Mouse (Mus musculus): ENCODE measurements around the gene Chaf1a. TPM values are rescaled to one million over a fixed set of nuclear protein-coding genes. Genes with fewer than 3 reads are reported as not detected.

Chaf1a gene
- total and polyA plus RNA-seq, 2 experiments from 2014 or later, result 4.6 to 5.9 TPM

DNA sequence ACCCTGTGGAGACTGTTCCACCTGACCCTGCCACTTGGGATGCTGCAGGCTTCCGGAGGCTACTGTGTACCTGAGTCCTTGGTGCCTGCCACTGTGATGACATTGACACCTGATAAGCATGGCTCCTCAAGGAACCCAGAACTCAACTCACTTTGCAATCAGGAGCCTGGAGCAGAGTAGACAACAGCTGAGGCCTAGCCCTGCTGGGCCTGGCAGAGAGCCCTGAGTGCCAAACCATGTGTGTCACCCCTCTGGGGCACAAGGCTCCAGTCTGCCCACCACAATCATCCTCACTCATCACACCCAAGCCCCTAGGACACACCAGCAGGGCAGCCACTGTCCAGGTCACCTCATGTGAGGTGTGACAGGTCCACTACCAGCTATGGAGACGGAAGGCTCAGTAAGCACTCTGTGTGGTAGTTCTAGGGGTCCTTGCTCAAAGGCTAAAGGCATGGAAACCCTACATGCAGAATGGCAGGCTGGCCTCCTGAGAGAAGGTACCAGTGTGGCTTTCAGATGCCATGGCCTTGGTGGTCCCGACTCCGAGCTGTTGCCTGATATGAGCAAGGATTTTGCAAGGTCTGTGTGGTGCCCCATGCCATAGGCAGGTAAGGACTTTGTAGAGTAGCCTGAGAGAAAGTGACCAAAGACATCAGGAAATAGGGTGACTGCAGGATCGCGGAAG lies 19.7 kb upstream of the Chaf1a start:
- 95% methylated on average over 6 of the region's 6 CpGs for WGBS
- Histone ChIP-seq H3K4me2 (ENCODE audit: low read depth) (no peak overlapping the region), H3K9me3 (ENCODE audit: low read length) (no peaks in the 10 kb centered on the region), H3K4me3 (ENCODE audit: low read depth, low read length) (no peak overlapping the region), H3K27me3 (ENCODE audit: insufficient read depth, low read length) (no peaks in the 10 kb centered on the region), H3K27ac (ENCODE audit: low read depth, low read length) (0 out of 2 replicates have a peak overlapping the region, but pooled peaks have one; percentile 29), H3K4me1 (ENCODE audit: insufficient read depth) (no peaks in the 10 kb centered on the region), H3K9ac (no peak overlapping the region), H3K36me3 (ENCODE audit: insufficient read depth) (peaks cover 43% of the 10 kb centered on the region)
- no peak for TF ChIP-seq CTCF (IDR thresholded peaks at IDR 0.05; ENCODE audit: low read depth)
- ATAC-seq (no peak), DNase-seq (no peak)

DNA sequence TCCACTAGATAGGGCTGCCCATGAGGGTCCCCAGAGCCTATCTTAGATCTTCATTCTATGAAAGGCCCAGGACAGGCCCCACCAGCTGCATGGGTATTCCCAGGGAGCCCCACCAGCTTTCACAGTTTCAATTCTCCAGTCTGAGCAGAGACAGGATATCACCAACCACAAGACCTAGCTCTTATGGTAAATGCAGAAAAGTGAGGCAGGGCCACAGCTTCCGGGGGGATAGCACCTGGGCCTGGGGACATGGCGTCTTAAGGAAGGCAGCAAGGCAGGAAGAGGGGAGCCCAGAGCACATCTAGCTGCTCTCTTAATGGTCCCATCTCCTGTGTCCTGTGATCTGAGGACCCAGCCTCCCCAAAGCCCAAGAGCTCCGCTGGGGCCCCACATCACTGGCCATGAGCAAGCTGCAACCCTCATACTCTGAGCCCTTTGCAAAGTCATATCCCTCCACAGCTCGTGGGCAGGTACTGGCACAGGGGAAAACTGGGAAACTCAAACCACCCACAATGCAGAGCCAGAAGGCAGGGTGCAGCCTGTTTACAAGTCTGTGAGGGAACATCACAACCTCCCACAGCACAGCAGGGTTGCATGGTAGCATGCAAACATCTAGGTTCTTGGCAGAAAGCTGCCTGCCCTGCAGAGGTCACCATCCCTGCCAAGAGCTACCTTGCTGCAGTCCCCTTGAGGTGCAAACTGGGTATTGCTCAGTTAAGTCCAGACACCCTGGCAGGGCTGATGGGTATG lies 18.9 kb upstream of the Chaf1a start:
- peak; percentile 29; the same call in 1 of the 2 replicates for TF ChIP-seq CTCF (IDR thresholded peaks at IDR 0.05; ENCODE audit: low read depth)
- no peak overlapping the region for H3K4me2 ChIP-seq (ENCODE audit: low read depth)
- no peak overlapping the region for H3K27ac ChIP-seq (ENCODE audit: low read depth, low read length)
- ATAC-seq (no peak), DNase-seq (no peak)
- H3K4me1 ChIP-seq (ENCODE audit: insufficient read depth), result no peaks in the 10 kb centered on the region
- peaks cover 35% of the 10 kb centered on the region for H3K36me3 ChIP-seq (ENCODE audit: insufficient read depth)
- 76% methylated on average over 4 of the region's 4 CpGs for WGBS
- no peaks in the 10 kb centered on the region for H3K27me3 ChIP-seq (ENCODE audit: insufficient read depth, low read length)
- no peaks in the 10 kb centered on the region for H3K9me3 ChIP-seq (ENCODE audit: low read length)
- H3K9ac ChIP-seq, result no peak overlapping the region
- H3K4me3 ChIP-seq (ENCODE audit: low read depth, low read length), result no peak overlapping the region

DNA sequence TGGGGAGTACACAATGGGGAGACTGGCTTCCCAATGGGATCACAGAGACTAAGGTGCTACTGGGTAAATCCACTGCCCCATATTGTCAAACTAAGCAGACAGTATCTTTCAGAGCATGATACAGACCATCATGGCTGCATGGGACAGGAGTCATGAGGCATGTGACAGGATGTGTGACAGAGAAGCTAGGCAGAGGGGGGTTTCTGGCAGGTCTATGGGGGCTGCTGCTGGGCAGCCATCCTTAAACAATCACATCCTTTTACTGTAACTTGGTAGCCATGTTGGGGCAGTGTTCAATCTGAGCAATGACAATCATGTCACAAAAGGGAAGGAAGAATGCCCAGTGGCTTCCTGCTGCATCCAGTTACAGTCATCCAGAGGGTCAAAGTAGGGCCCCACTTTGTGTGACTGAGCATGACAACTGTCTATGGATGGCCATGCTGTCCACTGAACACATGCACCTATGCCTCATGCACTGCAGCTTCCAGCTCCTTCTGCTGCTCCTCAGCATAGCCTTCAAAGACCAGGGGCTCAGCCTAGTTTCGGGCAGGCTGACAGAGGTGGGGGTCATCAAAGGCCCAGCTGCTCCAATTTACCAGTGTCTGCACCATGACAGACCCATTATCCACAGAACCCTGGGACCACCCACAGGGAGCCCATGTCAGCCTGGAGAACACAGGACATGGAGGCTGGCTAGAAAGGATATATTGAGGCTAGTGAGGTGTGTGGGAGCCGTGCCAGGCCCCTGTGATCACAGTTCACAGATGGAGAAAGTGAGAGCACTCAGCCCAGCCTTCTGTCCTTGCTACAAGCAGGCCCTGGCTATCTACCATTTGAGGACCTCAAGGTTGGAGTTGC lies 17.9 kb upstream of the Chaf1a start:
- H3K4me1 ChIP-seq (ENCODE audit: insufficient read depth), result no peaks in the 10 kb centered on the region
- ATAC-seq (no peak), DNase-seq (no peak)
- no peak overlapping the region for H3K4me3 ChIP-seq (ENCODE audit: low read depth, low read length)
- 50% methylated on average over 2 of the region's 2 CpGs for WGBS
- no peak overlapping the region for H3K4me2 ChIP-seq (ENCODE audit: low read depth)
- no peak for TF ChIP-seq CTCF (IDR thresholded peaks at IDR 0.05; ENCODE audit: low read depth)
- no peaks in the 10 kb centered on the region for H3K27me3 ChIP-seq (ENCODE audit: insufficient read depth, low read length)
- no peak overlapping the region for H3K9ac ChIP-seq
- H3K27ac ChIP-seq (ENCODE audit: low read depth, low read length), result 0 out of 2 replicates have a peak overlapping the region, but pooled peaks have one; percentile 23
- H3K9me3 ChIP-seq (ENCODE audit: low read length), result no peaks in the 10 kb centered on the region
- peaks cover 25% of the 10 kb centered on the region for H3K36me3 ChIP-seq (ENCODE audit: insufficient read depth)

DNA sequence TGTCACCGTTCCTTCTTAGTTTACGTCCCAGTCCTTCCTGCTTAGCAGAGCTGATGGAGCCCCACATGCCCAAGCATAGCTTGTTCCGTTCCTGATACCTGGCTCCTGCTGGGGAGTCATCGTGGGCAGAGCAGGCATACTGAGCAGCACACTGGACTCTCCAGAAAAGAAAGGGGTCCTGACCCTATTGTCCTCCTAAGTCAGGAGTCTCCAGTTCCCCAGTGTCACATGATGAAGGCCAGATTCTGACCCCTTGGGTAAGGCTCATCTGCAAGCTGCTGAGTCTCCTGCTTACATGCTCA lies 17.3 kb upstream of the Chaf1a start:
- no peak overlapping the region for H3K27ac ChIP-seq (ENCODE audit: low read depth, low read length)
- ATAC-seq, result no peak
- no peak for TF ChIP-seq CTCF (IDR thresholded peaks at IDR 0.05; ENCODE audit: low read depth)

DNA sequence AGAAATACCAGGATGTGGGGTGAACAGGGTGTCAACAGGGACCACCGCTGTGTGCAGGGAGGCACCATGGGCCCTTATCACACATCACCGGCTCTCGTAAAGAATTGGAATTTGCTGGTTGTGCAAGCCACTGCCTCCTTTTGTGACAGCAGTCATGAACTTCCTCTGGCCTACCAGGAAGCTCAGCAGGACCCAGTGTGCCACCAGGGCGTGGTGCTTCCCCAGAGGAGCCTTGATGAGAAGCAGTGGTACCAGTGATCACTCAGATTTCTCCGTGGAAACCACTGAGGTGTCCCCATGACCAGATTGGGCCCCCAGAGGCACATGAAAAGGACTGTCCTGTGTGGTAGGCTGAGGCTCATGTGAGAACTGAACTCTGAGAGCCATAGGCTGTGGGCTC lies 16.9 kb upstream of the Chaf1a start:
- no peaks in the 10 kb centered on the region for H3K9me3 ChIP-seq (ENCODE audit: low read length)
- no peak for TF ChIP-seq CTCF (IDR thresholded peaks at IDR 0.05; ENCODE audit: low read depth)
- no peak overlapping the region for H3K27ac ChIP-seq (ENCODE audit: low read depth, low read length)
- peaks cover 15% of the 10 kb centered on the region for H3K36me3 ChIP-seq (ENCODE audit: insufficient read depth)
- DNase-seq (no peak), ATAC-seq (no peak)
- no peaks in the 10 kb centered on the region for H3K27me3 ChIP-seq (ENCODE audit: insufficient read depth, low read length)
- H3K9ac ChIP-seq, result no peak overlapping the region
- H3K4me1 ChIP-seq (ENCODE audit: insufficient read depth), result no peaks in the 10 kb centered on the region
- H3K4me3 ChIP-seq (ENCODE audit: low read depth, low read length), result no peak overlapping the region
- 86% methylated on average over 5 of the region's 5 CpGs for whole genome bisulfite sequencing
- no peak overlapping the region for H3K4me2 ChIP-seq (ENCODE audit: low read depth)

More for the DNA sequence above, 17.3 kb upstream of the Chaf1a start:
- H3K36me3 ChIP-seq (ENCODE audit: insufficient read depth), result peaks cover 20% of the 10 kb centered on the region
- no peak for DNase-seq
- no peak overlapping the region for H3K4me2 ChIP-seq (ENCODE audit: low read depth)
- H3K9ac ChIP-seq, result no peak overlapping the region
- no peaks in the 10 kb centered on the region for H3K27me3 ChIP-seq (ENCODE audit: insufficient read depth, low read length)
- no peak overlapping the region for H3K4me3 ChIP-seq (ENCODE audit: low read depth, low read length)
- 87% methylated on average over 4 of the region's 4 CpGs for WGBS
- no peaks in the 10 kb centered on the region for H3K9me3 ChIP-seq (ENCODE audit: low read length)
- H3K4me1 ChIP-seq (ENCODE audit: insufficient read depth), result no peaks in the 10 kb centered on the region

DNA sequence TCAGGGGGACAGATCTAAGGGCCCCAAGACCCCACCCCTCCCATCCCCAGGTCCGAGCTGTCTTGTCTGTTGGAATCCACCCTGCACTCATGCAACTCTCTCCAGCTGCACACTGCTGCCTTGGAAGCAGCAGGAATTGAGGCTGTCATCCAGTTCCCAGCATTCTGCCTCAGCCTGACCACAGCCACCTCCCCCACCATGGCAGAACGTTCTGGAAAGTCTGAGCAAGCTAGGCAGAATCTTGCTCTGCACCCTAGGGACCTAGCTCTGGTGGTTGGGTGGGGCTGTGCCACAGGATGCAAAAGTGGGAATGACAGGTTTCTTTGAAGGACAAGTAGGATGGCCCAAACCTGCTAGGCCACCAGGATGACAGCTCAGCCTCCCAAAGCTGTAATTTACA lies 15.8 kb upstream of the Chaf1a start:
- no peaks in the 10 kb centered on the region for H3K9me3 ChIP-seq (ENCODE audit: low read length)
- H3K27ac ChIP-seq (ENCODE audit: low read depth, low read length), result no peak overlapping the region
- H3K27me3 ChIP-seq (ENCODE audit: insufficient read depth, low read length), result no peaks in the 10 kb centered on the region
- WGBS, result 83% methylated on average over 2 of the region's 2 CpGs
- TF ChIP-seq CTCF (IDR thresholded peaks at IDR 0.05; ENCODE audit: low read depth), result no peak
- H3K4me3 ChIP-seq (ENCODE audit: low read depth, low read length), result no peak overlapping the region
- peaks cover 6% of the 10 kb centered on the region; the same call in 1 of the 2 replicates for H3K36me3 ChIP-seq (ENCODE audit: insufficient read depth)
- no peak for DNase-seq
- H3K9ac ChIP-seq, result no peak overlapping the region
- H3K4me1 ChIP-seq (ENCODE audit: insufficient read depth), result no peaks in the 10 kb centered on the region
- no peak overlapping the region for H3K4me2 ChIP-seq (ENCODE audit: low read depth)
- ATAC-seq, result no peak
